In the genomic region with DNA sequence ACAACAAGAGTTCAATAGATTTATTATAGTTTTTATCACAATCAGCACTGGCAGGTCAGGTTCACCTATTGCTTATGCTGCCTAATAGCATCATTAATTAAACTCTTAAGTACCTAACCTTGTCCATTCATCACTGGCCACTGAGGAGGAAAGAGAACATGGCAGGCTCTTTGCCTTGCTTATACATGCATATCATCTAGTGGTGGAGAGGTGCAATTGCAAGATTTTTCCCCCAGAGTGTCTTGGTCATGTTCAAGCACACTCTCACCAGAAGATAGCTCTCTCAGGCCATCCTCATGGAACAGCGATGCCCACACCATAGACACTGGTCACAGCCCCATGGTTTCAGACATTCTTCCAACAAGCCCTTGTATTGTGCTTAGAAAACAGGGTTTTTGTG, we compare ENCODE assay signal across 9 mouse cellular contexts.
DNase-seq lines count a peak whose midpoint lies in the region; ATAC-seq lines count a peak whose summit lies in the region.
"Had no signal": no experiment of that assay in that cellular context is flagged by ENCODE, and none has a peak within 500 bp of the region (broad histone marks: within the 10 kb centered on the region; RNA-seq: fewer than 3 reads in every experiment).

No protein-coding gene starts in this region.

- H3K4me2 ChIP-seq in midbrain, embryonic 11.5 days = no peak overlapping the region
- H3K4me2 ChIP-seq in midbrain, embryonic 14.5 days (ENCODE audit: low read length) = no peak overlapping the region

- 69% methylated on average over 1 of the region's 1 CpGs for WGBS in midbrain, embryonic 11.5 days
- 71% methylated on average over 1 of the region's 1 CpGs for WGBS in midbrain, embryonic 10.5 days
- 83% methylated on average over 1 of the region's 1 CpGs for WGBS in midbrain, embryonic 14.5 days

- H3K27me3 ChIP-seq in midbrain, embryonic 11.5 days (ENCODE audit: control insufficient read depth, insufficient read depth, low read length) = no peaks in the 10 kb centered on the region
- H3K27me3 ChIP-seq in midbrain, embryonic 10.5 days (ENCODE audit: low read depth, poor library complexity, severe bottlenecking) = no peaks in the 10 kb centered on the region
- H3K27me3 ChIP-seq in midbrain, embryonic 14.5 days (ENCODE audit: control insufficient read depth, insufficient read depth, low read length) = no peaks in the 10 kb centered on the region

- no peak overlapping the region for H3K4me3 ChIP-seq in midbrain, embryonic 11.5 days (ENCODE audit: low read depth, low read length)
- H3K4me3 ChIP-seq in midbrain, embryonic 10.5 days = no peak overlapping the region
- H3K4me3 ChIP-seq in midbrain, embryonic 14.5 days (replicated peaks; ENCODE audit: low read depth, low read length) = no peak overlapping the region
- H3K4me3 ChIP-seq: megakaryocyte, embryonic 14.5 days had no signal

- intact Hi-C loops in heart, postnatal 25 days (cut with DNase I) = loop anchor here (10.0 kb wide), 1 partner anchor 901 kb away; no protein-coding TSS in a partner anchor

- ATAC-seq in midbrain, embryonic 11.5 days (ENCODE audit: low FRiP score) = no peak
- no peak for ATAC-seq in midbrain, embryonic 14.5 days (ENCODE audit: low FRiP score, low TSS enrichment)

- H3K9me3 ChIP-seq in midbrain, embryonic 11.5 days (ENCODE audit: control insufficient read depth, low read length) = no peaks in the 10 kb centered on the region
- no peaks in the 10 kb centered on the region for H3K9me3 ChIP-seq in midbrain, embryonic 10.5 days (replicated peaks)
- no peaks in the 10 kb centered on the region for H3K9me3 ChIP-seq in midbrain, embryonic 14.5 days (ENCODE audit: control insufficient read depth, low read length)
- H3K9me3 ChIP-seq: megakaryocyte, embryonic 14.5 days had no signal

- H3K36me3 ChIP-seq in midbrain, embryonic 11.5 days (ENCODE audit: control insufficient read depth, insufficient read depth, low read length) = no peaks in the 10 kb centered on the region
- H3K36me3 ChIP-seq in midbrain, embryonic 10.5 days = no peaks in the 10 kb centered on the region
- H3K36me3 ChIP-seq in midbrain, embryonic 14.5 days (ENCODE audit: control insufficient read depth, insufficient read depth, low read length) = no peaks in the 10 kb centered on the region

- DNase-seq in heart, adult 11 months = peak; percentile 88
- DNase-seq in heart, postnatal 25 days (ENCODE audit: low spot score) = no peak
- peak; percentile 77 for DNase-seq in midbrain, embryonic 11.5 days (ENCODE audit: low spot score, missing footprints)
- DNase-seq in midbrain, embryonic 10.5 days (ENCODE audit: low spot score) = no peak
- peak; percentile 56 for DNase-seq in embryo, embryonic 10 days (ENCODE audit: low spot score)
- DNase-seq in midbrain, embryonic 14.5 days = peak; percentile 35
- DNase-seq in cerebellum, adult 9-11 months = no peak
- DNase-seq in ovary, adult 18-20 months (ENCODE audit: low spot score) = no peak

- no peak overlapping the region for H3K27ac ChIP-seq in midbrain, embryonic 11.5 days (ENCODE audit: low read depth, low read length)
- no peak overlapping the region for H3K27ac ChIP-seq in midbrain, embryonic 10.5 days (replicated peaks)
- H3K27ac ChIP-seq in midbrain, embryonic 14.5 days (replicated peaks; ENCODE audit: low read depth, low read length) = no peak overlapping the region

- H3K4me1 ChIP-seq in midbrain, embryonic 11.5 days (ENCODE audit: control insufficient read depth, insufficient read depth, low read length) = peaks cover 9% of the 10 kb centered on the region
- H3K4me1 ChIP-seq in midbrain, embryonic 10.5 days = peaks cover 16% of the 10 kb centered on the region
- H3K4me1 ChIP-seq in midbrain, embryonic 14.5 days (ENCODE audit: control insufficient read depth, insufficient read depth, low read length) = peaks cover 7% of the 10 kb centered on the region; the same call in 1 of the 2 replicates

- no peak overlapping the region for H3K9ac ChIP-seq in midbrain, embryonic 11.5 days (ENCODE audit: low read length)
- H3K9ac ChIP-seq in midbrain, embryonic 14.5 days (replicated peaks; ENCODE audit: low read length) = no peak overlapping the region

Comparison
In these comparisons a context has a peak if more than half of its experiments do, and no peak if none do; other contexts are left out.
1. DNase-seq: peak in heart, adult 11 months (single experiment), midbrain, embryonic 11.5 days (single experiment), embryo, embryonic 10 days (single experiment) and midbrain, embryonic 14.5 days (single experiment); none in heart, postnatal 25 days (single experiment), midbrain, embryonic 10.5 days (single experiment), cerebellum, adult 9-11 months (single experiment) and ovary, adult 18-20 months (single experiment).